Mouse (Mus musculus): ENCODE data around the gene Coq5. TPM values are rescaled to one million over a fixed set of nuclear protein-coding genes. Genes with fewer than 3 reads are reported as not detected.

Gene Coq5
- total and polyA plus RNA-seq, 3 experiments = 40.5 to 43.3 TPM; not detected in 1

DNA sequence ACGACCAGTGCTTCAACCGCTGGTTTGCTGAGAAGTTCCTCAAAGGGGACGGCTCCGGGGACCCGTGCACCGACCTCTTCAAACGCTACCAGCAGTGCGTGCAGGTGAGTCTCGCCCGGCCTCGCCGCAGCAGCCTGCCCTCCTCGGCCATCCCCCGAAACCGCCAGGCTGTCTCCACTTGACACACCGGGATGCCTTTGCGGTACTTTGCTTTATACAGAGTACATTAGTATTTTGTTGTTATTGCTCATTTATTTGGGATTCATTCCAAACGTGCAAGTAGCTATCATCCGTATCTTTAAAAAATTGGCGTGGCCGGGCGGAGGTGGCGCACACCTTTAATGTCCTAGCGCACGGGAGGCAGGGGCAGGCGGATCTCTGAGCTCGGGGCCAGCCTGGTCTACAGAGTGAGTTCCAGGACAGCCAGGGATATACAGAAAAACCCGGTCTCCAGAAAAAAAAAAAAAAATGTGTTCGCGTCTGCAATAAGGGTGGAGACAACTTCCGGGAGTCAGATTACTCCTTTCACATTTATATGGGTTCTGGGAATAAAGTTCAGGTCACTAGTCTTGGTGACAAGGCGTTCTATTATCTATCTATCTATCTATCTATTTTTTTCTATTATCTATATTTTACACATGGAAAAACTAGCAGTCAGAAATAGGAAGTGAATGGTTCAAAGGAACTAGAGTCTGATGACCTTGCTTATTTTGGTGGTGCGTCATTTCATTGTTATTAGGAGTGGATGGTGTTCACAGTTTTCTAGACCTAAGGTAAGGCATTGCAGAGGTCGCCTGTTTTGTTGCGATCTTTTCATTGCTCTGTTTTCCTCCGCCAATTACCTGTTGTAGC is 62.1 kb downstream of the Coq5 start:
- H3K9me3 ChIP-seq (replicated peaks; ENCODE audit: insufficient read depth, low read length) = no peaks in the 10 kb centered on the region
- peaks cover 55% of the 10 kb centered on the region for H3K79me2 ChIP-seq (ENCODE audit: control insufficient read depth, insufficient read depth, low read length, poor library complexity)
- H3K27me3 ChIP-seq (ENCODE audit: control insufficient read depth in 1 of 2, insufficient read depth in 2 of 2, low read length in 2 of 2) = no peaks in the 10 kb centered on the region
- H3K9ac ChIP-seq (ENCODE audit: control insufficient read depth, low read depth, low read length, poor library complexity, severe bottlenecking) = peak overlapping the region; percentile 98
- H3K36me3 ChIP-seq (ENCODE audit: control insufficient read depth in 1 of 2, insufficient read depth in 2 of 2, low read length in 2 of 2) = peaks cover 5 to 11% of the 10 kb centered on the region in 2 experiments
- H3K27ac ChIP-seq (ENCODE audit: control insufficient read depth, low read depth, low read length) = peak overlapping the region; percentile 86
- peaks cover 2 to 12% of the 10 kb centered on the region in 2 experiments for H3K4me1 ChIP-seq (ENCODE audit: control insufficient read depth in 1 of 2, insufficient read depth in 2 of 2, low read length in 2 of 2)
- peak; percentile 68 for DNase-seq (ENCODE audit: low read depth, low spot score)
- H3K4me3 ChIP-seq (ENCODE audit: control insufficient read depth in 1 of 2, insufficient read depth in 1 of 2, low read depth in 2 of 2, low read length in 2 of 2) = peak overlapping the region; percentile 76 to 95
- TF ChIP-seq ZMIZ1 (IDR thresholded peaks at IDR 0.05; ENCODE audit: low read depth, low read length) (0 out of 2 replicates have a peak, but pooled peaks have one; percentile 8), RAD21 (IDR thresholded peaks at IDR 0.05; ENCODE audit: low read depth, low read length) (no peak), POLR2A (IDR thresholded peaks at IDR 0.05; ENCODE audit: control insufficient read depth in 1 of 2, insufficient read depth in 1 of 2, low read depth in 1 of 2, low read length in 2 of 2, poor library complexity in 1 of 2) (0 out of 4 replicates have a peak, but pooled peaks have one; percentile 14 to 67), TAL1 (IDR thresholded peaks at IDR 0.05; ENCODE audit: low read length) (peak; percentile 27), MYB (IDR thresholded peaks at IDR 0.05; ENCODE audit: low read depth, low read length) (peak; percentile 7; the same call in 1 of the 2 replicates), ZNF384 (IDR thresholded peaks at IDR 0.05; ENCODE audit: low read depth, low read length) (peak; percentile 91), TCF12 (IDR thresholded peaks at IDR 0.05; ENCODE audit: low read depth, low read length) (peak; percentile 56; the same call in 1 of the 2 replicates), POLR2AphosphoS5 (IDR thresholded peaks at IDR 0.05; ENCODE audit: borderline replicate concordance, low read depth, low read length) (no peak), POLR2AphosphoS2 (IDR thresholded peaks at IDR 0.05; ENCODE audit: low read length) (no peak; the same call in 1 of the 2 replicates), MAFK (IDR thresholded peaks at IDR 0.05; ENCODE audit: borderline replicate concordance, low read depth, low read length) (peak; percentile 60; the same call in 1 of the 2 replicates), GATA1 (IDR thresholded peaks at IDR 0.05; ENCODE audit: low read depth, low read length) (peak; percentile 54), EP300 (IDR thresholded peaks at IDR 0.05; ENCODE audit: low read depth in 1 of 2, low read length in 2 of 2) (peak; percentile 36 to 60; a peak in 3 of 4 replicates), UBTF (IDR thresholded peaks at IDR 0.05; ENCODE audit: borderline replicate concordance, insufficient read depth, low read depth, low read length) (no peak; the same call in 1 of the 2 replicates), E2F4 (IDR thresholded peaks at IDR 0.05; ENCODE audit: borderline replicate concordance, low read depth, low read length) (0 out of 2 replicates have a peak, but pooled peaks have one; percentile 36), NELFE (IDR thresholded peaks at IDR 0.05; ENCODE audit: low read depth, low read length) (0 out of 2 replicates have a peak, but pooled peaks have one; percentile 41), ETS1 (IDR thresholded peaks at IDR 0.05; ENCODE audit: low read depth, low read length) (peak; percentile 88), MYC (IDR thresholded peaks at IDR 0.05; ENCODE audit: low read depth, low read length) (peak; percentile 39; the same call in 1 of the 2 replicates), SIN3A (IDR thresholded peaks at IDR 0.05; ENCODE audit: low read length) (peak; percentile 20; the same call in 1 of the 2 replicates), ELF1 (IDR thresholded peaks at IDR 0.05; ENCODE audit: low read depth, low read length) (0 out of 2 replicates have a peak, but pooled peaks have one; percentile 27)

Other genes with a start within 250 kb of the Coq5 start
- 3.5 and 4.6 TPM in 2 replicates for gene Gm10401, start 181.4 kb upstream of the Coq5 start, total RNA-seq (2012; rRNA removed)
- gene Gm10401, start 181.4 kb upstream of the Coq5 start, polyA plus RNA-seq (2012; ENCODE audit: insufficient read depth in 1 of 2, insufficient read length in 2 of 2, low read depth in 1 of 2, low replicate concordance in 2 of 2, missing spikeins in 1 of 2) = under 1 TPM in 1 of 2 experiments, not detected in 1; 0.56 TPM
- gene Acads, start 160.3 kb upstream of the Coq5 start, total RNA-seq (2012; rRNA removed) = 31.9 and 35.0 TPM in 2 replicates
- 10 to 100 TPM in 1 of 2 experiments, not detected in 1; 56.5 TPM for gene Acads, start 160.3 kb upstream of the Coq5 start, polyA plus RNA-seq (2012; ENCODE audit: insufficient read depth in 1 of 2, insufficient read length in 2 of 2, low read depth in 1 of 2, low replicate concordance in 2 of 2, missing spikeins in 1 of 2)
- 15.8 and 18.6 TPM in 2 replicates for gene Unc119b, start 144.7 kb upstream of the Coq5 start, total RNA-seq (2012; rRNA removed)
- gene Unc119b, start 144.7 kb upstream of the Coq5 start, polyA plus RNA-seq (2012; ENCODE audit: insufficient read depth in 1 of 2, insufficient read length in 2 of 2, low read depth in 1 of 2, low replicate concordance in 2 of 2, missing spikeins in 1 of 2) = 10 to 100 TPM in 1 of 2 experiments, not detected in 1; 25.7 TPM
- 146 and 167 TPM in 2 replicates for gene Mlec, start 121.5 kb upstream of the Coq5 start, total RNA-seq (2012; rRNA removed)
- gene Mlec, start 121.5 kb upstream of the Coq5 start, polyA plus RNA-seq (2012; ENCODE audit: insufficient read depth in 1 of 2, insufficient read length in 2 of 2, low read depth in 1 of 2, low replicate concordance in 2 of 2, missing spikeins in 1 of 2) = 100 to 1,000 TPM in 1 of 2 experiments, not detected in 1; 156 TPM
- 0.35 and 0.52 TPM in 2 replicates for gene Cabp1, start 85.3 kb upstream of the Coq5 start, total RNA-seq (2012; rRNA removed)
- 1 to 10 TPM in 1 of 2 experiments, not detected in 1; 1.7 TPM for gene Cabp1, start 85.3 kb upstream of the Coq5 start, polyA plus RNA-seq (2012; ENCODE audit: insufficient read depth in 1 of 2, insufficient read length in 2 of 2, low read depth in 1 of 2, low replicate concordance in 2 of 2, missing spikeins in 1 of 2)
- 166 and 208 TPM in 2 replicates for gene Pop5, start 43.8 kb upstream of the Coq5 start, total RNA-seq (2012; rRNA removed)
- gene Pop5, start 43.8 kb upstream of the Coq5 start, polyA plus RNA-seq (2012; ENCODE audit: insufficient read depth in 1 of 2, insufficient read length in 2 of 2, low read depth in 1 of 2, low replicate concordance in 2 of 2, missing spikeins in 1 of 2) = 100 to 1,000 TPM; 103 to 388 TPM
- gene Rnf10, start 6.8 kb upstream of the Coq5 start, total RNA-seq (2012; rRNA removed) = 44.4 and 57.3 TPM in 2 replicates
- gene Rnf10, start 6.8 kb upstream of the Coq5 start, polyA plus RNA-seq (2012; ENCODE audit: insufficient read depth in 1 of 2, insufficient read length in 2 of 2, low read depth in 1 of 2, low replicate concordance in 2 of 2, missing spikeins in 1 of 2) = 100 to 1,000 TPM; 165 to 254 TPM
- 714 and 736 TPM in 2 replicates for gene Dynll1, start 21.3 kb downstream of the Coq5 start, total RNA-seq (2012; rRNA removed)
- gene Dynll1, start 21.3 kb downstream of the Coq5 start, polyA plus RNA-seq (2012; ENCODE audit: insufficient read depth in 1 of 2, insufficient read length in 2 of 2, low read depth in 1 of 2, low replicate concordance in 2 of 2, missing spikeins in 1 of 2) = 100 to 1,000 TPM; 561 to 740 TPM
- 80.0 and 98.0 TPM in 2 replicates for gene Srsf9, start 47.5 kb downstream of the Coq5 start, total RNA-seq (2012; rRNA removed)
- gene Srsf9, start 47.5 kb downstream of the Coq5 start, polyA plus RNA-seq (2012; ENCODE audit: insufficient read depth in 1 of 2, insufficient read length in 2 of 2, low read depth in 1 of 2, low replicate concordance in 2 of 2, missing spikeins in 1 of 2) = 100 to 1,000 TPM in 1 of 2 experiments, not detected in 1; 170 TPM
- 6.3 and 6.5 TPM in 2 replicates for gene Gatc, start 61.5 kb downstream of the Coq5 start, total RNA-seq (2012; rRNA removed)
- gene Gatc, start 61.5 kb downstream of the Coq5 start, polyA plus RNA-seq (2012; ENCODE audit: insufficient read depth in 1 of 2, insufficient read length in 2 of 2, low read depth in 1 of 2, low replicate concordance in 2 of 2, missing spikeins in 1 of 2) = 10 to 100 TPM in 1 of 2 experiments, not detected in 1; 32.2 TPM
- 50.8 and 63.2 TPM in 2 replicates for gene Triap1, start 61.6 kb downstream of the Coq5 start, total RNA-seq (2012; rRNA removed)
- gene Triap1, start 61.6 kb downstream of the Coq5 start, polyA plus RNA-seq (2012; ENCODE audit: insufficient read depth in 1 of 2, insufficient read length in 2 of 2, low read depth in 1 of 2, low replicate concordance in 2 of 2, missing spikeins in 1 of 2) = 10 to 100 TPM in 1 of 2 experiments, not detected in 1; 59.2 TPM
- 725 and 749 TPM in 2 replicates for gene Cox6a1, start 69.3 kb downstream of the Coq5 start, total RNA-seq (2012; rRNA removed)
- gene Cox6a1, start 69.3 kb downstream of the Coq5 start, polyA plus RNA-seq (2012; ENCODE audit: insufficient read depth in 1 of 2, insufficient read length in 2 of 2, low read depth in 1 of 2, low replicate concordance in 2 of 2, missing spikeins in 1 of 2) = 1,000 to 10,000 TPM in 1 of 2 experiments, 100 to 1,000 TPM in 1; 328 to 1,215 TPM
- gene Msi1, start 149.9 kb downstream of the Coq5 start, total RNA-seq (2012; rRNA removed) = 3.1 and 3.5 TPM in 2 replicates
- 1 to 10 TPM in 1 of 2 experiments, not detected in 1; 5.7 TPM for gene Msi1, start 149.9 kb downstream of the Coq5 start, polyA plus RNA-seq (2012; ENCODE audit: insufficient read depth in 1 of 2, insufficient read length in 2 of 2, low read depth in 1 of 2, low replicate concordance in 2 of 2, missing spikeins in 1 of 2)
- gene Pla2g1b, start 186.6 kb downstream of the Coq5 start, total RNA-seq (2012; rRNA removed) = 0.58 and 0.92 TPM in 2 replicates
- 1 to 10 TPM in 1 of 2 experiments, not detected in 1; 6.6 TPM for gene Pla2g1b, start 186.6 kb downstream of the Coq5 start, polyA plus RNA-seq (2012; ENCODE audit: insufficient read depth in 1 of 2, insufficient read length in 2 of 2, low read depth in 1 of 2, low replicate concordance in 2 of 2, missing spikeins in 1 of 2)
- 7.6 and 9.2 TPM in 2 replicates for gene Sirt4, start 205.1 kb downstream of the Coq5 start, total RNA-seq (2012; rRNA removed)
- gene Sirt4, start 205.1 kb downstream of the Coq5 start, polyA plus RNA-seq (2012; ENCODE audit: insufficient read depth in 1 of 2, insufficient read length in 2 of 2, low read depth in 1 of 2, low replicate concordance in 2 of 2, missing spikeins in 1 of 2) = 10 to 100 TPM in 1 of 2 experiments, not detected in 1; 10.3 TPM
- gene Pxn, start 227.0 kb downstream of the Coq5 start, total RNA-seq (2012; rRNA removed) = 12.7 and 15.2 TPM in 2 replicates
- gene Pxn, start 227.0 kb downstream of the Coq5 start, polyA plus RNA-seq (2012; ENCODE audit: insufficient read depth in 1 of 2, insufficient read length in 2 of 2, low read depth in 1 of 2, low replicate concordance in 2 of 2, missing spikeins in 1 of 2) = 100 to 1,000 TPM in 1 of 2 experiments, 10 to 100 TPM in 1; 29.2 to 167 TPM

All from MEL (cell line).